Mouse (Mus musculus): ENCODE measurements at regions not wholly inside any gene's neighbourhood (a gene's known extent, or its start where the extent isn't known, plus 50 kb on each side); places are given as distances from the start of the nearest gene placed in this dataset.

GRCm38 (mm10) chr12:94469850-94470249 lies 1222.2 kb upstream of the Flrt2 start:
- DNase-seq: no peak

GRCm38 (mm10) chr12:94470981-94471380 lies 1221.0 kb upstream of the Flrt2 start:
- DNase-seq: no peak

GRCm38 (mm10) chr12:94488721-94489120 lies 1203.3 kb upstream of the Flrt2 start:
- DNase-seq: no peak

GRCm38 (mm10) chr12:94508099-94508498 lies 1183.9 kb upstream of the Flrt2 start:
- no peak for DNase-seq

GRCm38 (mm10) chr12:94509855-94510254 lies 1182.2 kb upstream of the Flrt2 start:
- DNase-seq: no peak

- no peak for DNase-seq
These were observed 1147.3 kb upstream of the Flrt2 start for GRCm38 (mm10) chr12:94544706-94545105.

GRCm38 (mm10) chr12:94560374-94561194 lies 1131.4 kb upstream of the Flrt2 start:
- no peak for DNase-seq

GRCm38 (mm10) chr12:94574981-94575380 lies 1117.0 kb upstream of the Flrt2 start:
- no peak for DNase-seq

GRCm38 (mm10) chr12:94580345-94580744 lies 1111.7 kb upstream of the Flrt2 start:
- DNase-seq: no peak

GRCm38 (mm10) chr12:94584309-94584708 lies 1107.7 kb upstream of the Flrt2 start:
- no peak for DNase-seq

- no peak for DNase-seq
These were observed 1105.0 kb upstream of the Flrt2 start for GRCm38 (mm10) chr12:94587031-94587430.

GRCm38 (mm10) chr12:94588599-94588998 lies 1103.4 kb upstream of the Flrt2 start:
- no peak for DNase-seq

- no peak for DNase-seq
These were observed 1103.0 kb upstream of the Flrt2 start for GRCm38 (mm10) chr12:94589033-94589432.

GRCm38 (mm10) chr12:94605566-94605965 lies 1086.5 kb upstream of the Flrt2 start:
- DNase-seq: no peak

- no peak for DNase-seq
These were observed 1055.5 kb upstream of the Flrt2 start for GRCm38 (mm10) chr12:94636555-94636954.

GRCm38 (mm10) chr12:94640153-94640552 lies 1051.9 kb upstream of the Flrt2 start:
- no peak for DNase-seq

GRCm38 (mm10) chr12:94645302-94645701 lies 1046.7 kb upstream of the Flrt2 start:
- no peak for DNase-seq

GRCm38 (mm10) chr12:94670035-94670434 lies 1022.0 kb upstream of the Flrt2 start:
- DNase-seq: peak; percentile 53

GRCm38 (mm10) chr12:94674925-94675324 lies 1017.1 kb upstream of the Flrt2 start:
- DNase-seq: no peak

GRCm38 (mm10) chr12:94691341-94692029 lies 1000.5 kb upstream of the Flrt2 start:
- DNase-seq: no peak

GRCm38 (mm10) chr12:94731391-94731790 lies 960.6 kb upstream of the Flrt2 start:
- no peak for DNase-seq

- DNase-seq: no peak
These were observed 958.8 kb upstream of the Flrt2 start for GRCm38 (mm10) chr12:94733179-94733578.

- DNase-seq: no peak
These were observed 954.8 kb upstream of the Flrt2 start for GRCm38 (mm10) chr12:94737263-94737662.

All from adrenal gland, adult 8-10 months (tissue).